Mouse (Mus musculus) right cerebral cortex, postnatal 14 days (tissue): ENCODE measurements around the gene Arhgdia.
"Not testable (repeated sequence)": the region's sequence is repeated elsewhere in the genome, so short reads cannot be mapped to it uniquely, and the experiment has no call there.

Experiments
- DNase-seq: peaks from one replicate; pipeline ENCODE4 v3.0.0; 2022

The Arhgdia gene

DNA sequence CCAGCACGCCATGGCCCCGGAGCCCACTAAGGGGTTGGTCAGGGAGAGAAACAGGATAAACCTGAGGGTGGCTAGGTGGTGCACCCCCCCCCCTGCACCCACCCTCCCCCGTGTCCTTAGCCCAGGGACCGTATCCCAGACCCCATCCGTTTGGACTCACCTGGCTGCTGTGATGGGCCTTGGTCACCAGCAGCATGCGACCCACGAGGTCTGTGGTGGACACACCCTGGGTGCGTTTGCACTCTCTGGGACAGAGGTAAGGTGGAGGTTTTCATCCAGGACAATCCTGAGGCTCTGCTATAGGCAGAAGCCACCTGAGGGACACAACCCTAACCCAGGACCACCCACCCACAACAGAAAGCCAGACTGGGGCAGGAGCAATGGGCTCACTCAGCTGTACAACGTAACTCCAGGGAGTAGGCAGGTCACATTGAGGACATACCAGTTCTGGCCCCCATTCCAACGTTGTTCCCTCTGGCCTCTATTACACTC, 32.1 kb upstream of the Arhgdia start:
- no peak for DNase-seq

DNA sequence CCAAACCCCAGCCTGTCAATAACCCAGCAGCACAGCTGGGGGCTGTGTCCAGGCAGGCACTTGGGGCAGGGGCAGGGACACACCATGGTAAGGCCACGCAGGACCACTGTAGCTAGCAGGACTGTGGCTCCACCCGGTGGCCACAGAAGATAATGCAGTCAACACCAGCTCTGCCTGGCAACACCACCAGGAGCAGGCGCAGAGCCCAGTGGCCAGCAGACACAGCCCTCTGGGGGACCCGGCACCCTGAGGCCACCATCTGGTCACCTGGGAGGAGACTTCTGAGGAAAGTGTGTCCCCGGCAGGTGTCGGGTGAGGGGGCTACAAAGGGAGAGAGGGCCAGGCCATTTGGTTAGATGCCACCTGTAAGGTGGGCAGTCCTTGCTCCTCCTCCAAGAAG, 31.3 kb upstream of the Arhgdia start:
- peak; percentile 71 for DNase-seq

DNA sequence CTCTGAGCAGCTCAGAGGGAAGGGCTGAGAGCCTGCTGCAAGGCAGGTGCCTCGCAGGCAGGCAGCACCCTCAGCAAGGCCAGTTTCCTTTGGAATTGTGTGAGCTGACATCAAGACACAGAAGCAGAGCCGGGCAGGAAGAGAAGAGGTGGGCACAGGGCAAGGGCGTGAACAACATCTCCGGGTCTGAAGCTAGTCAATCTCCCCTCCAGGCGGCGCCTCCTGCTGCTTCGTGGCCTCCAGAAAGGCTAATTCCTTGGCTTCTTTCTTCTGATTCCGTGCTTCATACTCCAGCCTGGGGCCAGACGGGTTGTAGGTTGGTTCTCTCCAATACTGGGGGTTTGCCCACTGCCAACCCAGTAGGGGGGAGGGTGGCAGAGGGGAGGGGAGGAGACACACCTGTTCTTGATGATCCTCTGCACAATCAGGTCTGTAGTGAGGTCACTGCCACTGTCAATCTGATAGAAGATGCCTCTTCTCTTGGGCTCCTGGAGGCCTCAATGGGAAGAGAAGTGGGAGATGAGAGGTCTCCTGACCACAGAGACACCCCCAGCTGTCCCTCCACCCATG, 29.1 kb upstream of the Arhgdia start:
- DNase-seq: no peak

DNA sequence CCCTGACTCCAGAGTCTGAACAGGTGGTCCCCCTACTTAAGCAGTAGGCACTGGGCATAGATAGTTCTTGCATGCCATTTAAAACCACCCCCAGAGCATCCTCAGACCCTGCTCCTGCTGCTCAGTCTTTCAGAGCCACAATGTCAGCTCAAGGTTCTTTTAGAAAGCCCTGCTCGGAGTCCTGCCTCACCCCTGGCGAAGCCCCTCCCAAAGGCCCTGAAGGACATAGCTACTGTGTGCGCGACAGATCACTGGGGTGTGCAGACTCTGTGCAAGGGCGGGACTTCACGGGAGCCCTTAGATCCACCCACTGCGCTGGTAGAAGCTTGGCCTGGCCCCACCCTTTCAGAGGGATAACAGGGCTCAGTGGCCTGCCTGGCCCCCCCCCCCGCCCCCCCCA, 27.8 kb upstream of the Arhgdia start:
- DNase-seq: no peak

DNA sequence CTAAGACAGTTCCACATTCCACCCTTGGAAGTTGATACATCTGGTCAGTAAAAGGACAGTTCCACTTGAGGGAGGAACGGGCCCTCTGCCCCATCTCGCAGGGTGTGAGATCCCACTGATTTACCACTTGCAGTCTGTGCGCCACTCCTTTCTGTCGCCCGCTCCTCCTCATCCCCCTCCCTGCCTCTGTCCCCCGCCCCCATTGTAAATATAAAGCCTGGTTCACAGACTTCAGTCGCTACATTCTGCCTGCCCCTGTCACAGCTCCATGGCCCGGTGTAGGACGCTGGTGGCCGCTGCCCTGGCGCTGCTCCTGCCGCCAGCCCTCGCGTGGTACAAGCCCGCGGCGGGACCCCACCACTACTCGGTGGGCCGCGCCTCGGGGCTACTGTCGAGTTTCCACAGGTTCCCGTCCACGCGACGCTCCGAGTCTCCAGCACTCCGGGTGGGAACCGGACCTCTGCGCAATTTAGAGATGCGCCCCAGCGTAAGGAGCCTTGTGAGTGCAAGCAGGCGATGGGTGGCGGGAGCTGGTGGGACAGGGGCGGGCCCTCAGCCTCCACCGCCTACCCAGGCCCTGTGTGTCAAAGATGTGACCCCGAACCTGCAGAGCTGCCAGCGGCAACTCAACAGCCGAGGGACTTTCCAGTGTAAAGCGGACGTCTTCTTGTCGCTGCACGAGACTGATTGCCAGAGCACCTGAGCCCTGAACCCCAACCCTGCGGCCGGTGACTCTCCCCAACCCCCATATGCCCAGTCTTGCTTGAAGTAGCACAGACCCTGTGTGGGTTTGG, 27.0 kb upstream of the Arhgdia start, which contains the start of gene Npb:
TSS of gene Npb (plus strand) at position 237 of the 794 bp plus-strand sequence.
- DNase-seq: no peak

DNA sequence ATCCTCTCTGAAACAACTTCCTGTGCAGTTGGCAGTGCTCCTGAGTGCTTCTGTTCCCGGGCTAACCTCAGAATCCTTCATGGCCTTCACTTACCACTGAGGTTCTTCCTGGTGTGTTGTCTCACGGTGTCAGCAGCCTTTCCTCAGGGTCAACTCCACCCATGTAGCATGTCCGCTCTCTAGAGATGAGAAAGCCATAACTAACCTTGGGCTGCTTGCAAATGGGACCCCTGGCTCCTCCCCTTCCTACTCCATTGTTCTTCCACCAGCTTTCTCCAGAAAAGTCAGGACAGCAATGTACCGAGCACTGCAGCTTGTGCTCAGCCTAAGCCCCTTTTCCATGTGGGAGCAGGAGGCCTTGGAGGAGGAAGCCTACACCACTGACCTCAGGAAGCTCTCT, 25.3 kb upstream of the Arhgdia start:
- DNase-seq: no peak

DNA sequence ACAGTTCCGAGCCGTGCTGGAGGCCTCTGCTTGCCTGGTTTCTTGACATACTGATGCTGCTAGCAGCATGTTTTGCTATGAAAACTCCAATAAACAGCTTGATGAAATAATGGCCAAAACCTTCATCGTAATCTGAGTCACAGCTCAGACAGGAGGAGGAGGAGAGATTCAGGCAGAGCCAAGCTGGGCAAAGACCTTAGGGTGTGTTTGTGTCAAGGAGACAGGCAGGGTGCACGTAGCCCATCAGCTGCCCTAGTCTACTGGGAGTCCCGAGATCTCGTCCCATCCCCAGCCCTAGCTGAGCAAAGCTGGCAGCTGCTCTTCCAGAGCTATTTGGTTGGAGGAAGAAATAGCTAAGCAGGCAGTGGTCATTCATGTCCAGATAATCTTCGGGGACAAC, 24.2 kb upstream of the Arhgdia start:
- no peak for DNase-seq

DNA sequence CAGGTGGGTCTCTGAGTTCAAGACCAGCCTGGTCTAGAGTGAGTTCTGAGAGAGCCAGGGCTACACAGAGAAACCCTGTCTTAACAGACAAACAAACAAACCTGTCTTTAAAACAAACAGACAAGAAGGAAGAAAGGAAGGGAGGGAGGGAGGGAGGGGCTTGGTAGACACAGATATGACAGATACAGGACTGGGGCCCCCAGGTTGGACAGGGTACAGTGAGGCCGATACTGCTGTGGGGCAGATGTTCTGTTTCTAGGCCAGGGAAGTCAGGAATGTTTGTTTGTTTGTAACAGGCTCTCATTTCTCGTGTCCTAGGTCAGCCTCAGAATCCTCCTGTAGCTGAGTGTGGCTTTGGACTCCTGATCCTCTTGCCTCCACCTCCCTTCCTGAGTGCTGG, 22.1 kb upstream of the Arhgdia start:
- no peak for DNase-seq

DNA sequence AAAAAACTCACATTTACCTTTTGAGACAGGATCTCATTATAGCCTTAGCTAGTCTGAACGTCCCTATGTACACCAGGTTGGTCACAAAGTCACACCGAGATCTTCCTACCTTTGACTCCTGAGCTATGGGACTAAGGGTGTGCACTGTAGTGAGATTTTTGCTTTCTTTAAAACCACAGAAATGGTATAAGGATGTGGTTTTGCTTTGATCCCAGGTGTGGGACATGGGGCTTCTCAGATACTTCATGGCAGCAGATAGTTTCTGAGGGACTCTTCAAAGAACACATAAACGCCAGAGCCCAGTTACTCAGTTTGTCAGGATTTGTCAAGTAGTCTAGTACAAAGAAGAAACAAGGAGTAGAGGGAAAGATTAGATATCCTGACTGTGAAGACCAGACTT, 19.3 kb upstream of the Arhgdia start:
- no peak for DNase-seq

DNA sequence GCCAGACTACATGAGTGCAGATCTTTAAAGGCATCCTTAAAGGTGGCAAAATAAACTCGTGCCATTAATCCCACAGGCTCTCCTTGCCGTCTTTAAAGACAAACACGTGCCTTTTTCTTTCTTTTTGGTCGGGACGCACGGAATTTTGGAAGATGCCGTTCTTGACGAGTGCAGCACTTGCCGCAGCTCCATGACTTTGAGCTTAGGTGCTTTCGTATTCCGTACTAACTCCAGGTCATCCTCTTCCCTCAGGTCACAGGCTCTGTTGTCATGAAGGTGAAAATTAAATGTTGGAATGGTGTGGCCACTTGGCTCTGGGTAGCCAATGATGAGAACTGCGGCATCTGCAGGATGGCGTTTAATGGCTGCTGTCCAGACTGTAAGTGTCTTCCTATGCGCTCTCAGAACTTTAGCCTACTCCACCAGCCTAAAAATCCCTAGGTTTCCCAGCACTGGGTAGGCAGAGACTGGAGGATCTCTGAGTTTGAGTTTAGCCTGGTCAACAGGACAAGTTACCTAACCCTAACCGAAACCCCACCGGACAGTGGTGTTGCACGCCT, 17.6 kb upstream of the Arhgdia start:
- DNase-seq: no peak

DNA sequence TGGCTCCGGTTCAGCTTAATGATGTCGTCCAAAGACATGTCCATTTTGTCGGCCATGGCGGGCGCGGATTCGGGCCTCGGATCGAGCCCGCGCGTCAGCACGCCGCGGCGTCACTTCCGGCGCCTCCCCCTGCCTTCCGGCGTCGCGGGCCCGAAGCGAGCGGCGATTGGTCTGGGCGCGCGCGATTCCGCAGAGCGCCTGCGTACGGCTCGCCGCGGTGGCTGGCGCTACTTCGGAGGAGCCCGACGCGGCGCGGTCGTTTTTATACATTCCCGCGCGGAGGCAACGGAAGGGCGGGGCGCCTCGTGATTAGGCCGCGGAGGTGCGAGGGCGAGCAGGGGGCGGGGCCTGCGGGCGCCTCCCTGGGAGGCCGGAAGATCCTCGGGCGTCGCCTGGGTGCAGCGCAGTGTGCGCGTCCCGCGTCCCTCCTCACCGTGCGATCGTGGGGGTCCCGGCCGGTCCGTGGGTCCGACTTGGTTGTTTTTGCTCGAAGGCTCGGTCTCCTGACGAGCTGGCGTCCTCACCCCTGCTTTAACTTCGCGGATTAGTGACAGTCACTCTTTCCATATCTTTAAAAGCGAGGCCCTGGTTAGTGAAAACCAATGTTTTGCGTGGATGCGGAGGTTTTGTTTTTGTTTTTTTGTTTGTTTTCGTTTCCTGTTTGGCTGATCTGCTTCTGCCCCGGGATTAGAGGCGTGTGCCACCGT, 17.0 kb upstream of the Arhgdia start, which contains the start of the genes Alyref and Anapc11:
TSS of gene Alyref (minus strand) at position 83 of the 707 bp plus-strand sequence.
TSS of gene Anapc11 (plus strand) at position 139 of the 707 bp plus-strand sequence.
- peak; percentile 92 for DNase-seq

DNA sequence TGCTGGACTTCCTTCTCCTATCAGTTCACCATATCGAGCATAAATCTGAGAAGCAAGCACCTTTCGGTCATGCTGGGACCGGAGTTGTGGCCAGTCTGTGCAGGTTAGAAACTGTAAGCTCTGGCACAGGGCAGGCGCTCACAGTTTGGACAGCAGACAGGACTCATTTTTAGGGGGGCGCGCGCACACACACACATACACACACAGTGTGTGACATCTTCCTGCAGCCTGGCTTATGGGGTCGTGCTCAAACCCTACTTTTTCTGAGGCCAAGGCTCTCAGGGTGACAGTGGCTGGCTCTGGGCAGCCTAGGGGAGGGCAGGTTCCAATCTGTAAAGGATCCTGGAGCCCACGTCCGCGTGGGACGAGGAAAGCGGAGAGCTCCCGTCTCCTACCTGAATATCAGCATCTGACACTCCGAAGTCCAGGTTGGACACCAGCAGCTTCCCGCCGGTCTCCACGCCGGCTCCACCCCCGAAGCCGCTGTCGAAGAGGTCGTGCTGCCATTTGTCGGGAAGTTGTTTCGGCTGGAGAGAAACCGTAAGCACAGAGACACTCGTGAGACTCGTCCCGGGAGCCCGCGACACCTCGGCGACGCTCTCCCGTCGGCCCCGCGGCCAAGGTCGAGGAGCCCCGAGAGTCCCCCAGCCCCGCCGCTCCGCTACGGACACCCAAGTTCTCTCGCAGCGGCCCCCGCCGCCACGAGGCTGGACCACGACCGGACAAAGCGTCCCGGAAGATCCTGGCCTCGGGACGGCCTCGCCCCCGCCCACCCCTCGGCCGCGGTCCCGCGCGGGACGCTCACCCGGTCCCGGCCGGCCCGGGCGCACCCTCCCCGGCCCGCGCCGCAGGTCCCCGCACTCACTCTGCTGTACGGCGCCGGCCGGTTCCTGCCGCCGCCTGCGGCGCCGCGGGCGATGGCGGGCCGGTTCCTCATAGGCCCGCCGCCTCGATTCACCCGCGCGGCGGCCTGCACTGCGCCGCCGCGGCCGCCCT, 16.1 kb upstream of the Arhgdia start:
- no peak for DNase-seq

DNA sequence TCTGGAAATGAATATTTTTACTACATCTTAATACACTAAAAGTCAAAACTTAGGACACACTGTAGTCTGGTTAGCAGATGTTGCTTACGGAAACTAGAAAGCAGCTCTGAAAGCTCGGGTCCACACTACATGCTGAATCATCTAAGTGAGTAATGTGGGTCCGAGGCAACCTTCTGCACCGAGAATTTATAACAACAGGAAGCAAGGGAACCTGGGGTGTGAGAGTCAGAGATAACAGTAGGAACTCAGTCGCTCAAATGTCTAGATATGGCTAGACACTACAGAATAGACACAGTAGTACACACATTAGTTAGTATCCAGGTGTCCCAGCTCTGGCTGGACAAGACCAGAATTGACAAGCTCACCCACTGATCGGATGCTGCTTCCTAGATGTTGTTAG, 7.1 kb upstream of the Arhgdia start:
- no peak for DNase-seq

DNA sequence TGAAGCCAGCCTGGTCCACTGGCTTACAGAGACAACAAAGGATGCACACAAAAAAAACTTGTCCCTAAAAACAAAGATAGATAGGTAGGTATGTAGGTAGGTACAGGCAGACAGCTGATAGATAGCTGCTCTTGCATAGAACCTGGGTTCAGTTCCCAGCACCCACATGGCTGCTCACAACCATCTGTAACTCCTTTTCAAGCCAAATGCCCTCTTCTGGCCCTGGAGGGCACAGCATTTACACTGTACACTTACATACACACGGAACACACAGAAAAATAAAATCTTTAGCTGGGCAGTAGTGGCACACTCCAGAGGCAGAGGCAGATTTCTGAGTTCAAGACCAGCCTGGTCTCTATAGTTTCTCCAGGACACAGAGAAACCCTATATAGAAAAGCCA, 2.5 kb upstream of the Arhgdia start:
- DNase-seq: no peak

DNA sequence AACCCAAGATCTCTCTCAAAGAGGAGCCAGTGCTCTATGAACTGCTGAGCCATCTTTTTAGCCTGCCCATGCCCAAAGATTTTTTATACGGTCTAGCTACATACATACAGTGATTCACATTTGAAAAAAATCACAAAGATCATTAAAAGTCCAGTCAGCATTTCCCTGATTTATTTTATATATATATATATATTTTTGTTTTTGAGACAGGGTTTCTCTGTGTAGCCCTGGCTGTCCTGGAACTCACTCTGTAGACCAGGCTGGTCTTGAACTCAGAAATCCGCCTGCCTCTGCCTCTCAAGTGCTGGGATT, 1.5 kb upstream of the Arhgdia start:
- not testable (repeated sequence) for DNase-seq

DNA sequence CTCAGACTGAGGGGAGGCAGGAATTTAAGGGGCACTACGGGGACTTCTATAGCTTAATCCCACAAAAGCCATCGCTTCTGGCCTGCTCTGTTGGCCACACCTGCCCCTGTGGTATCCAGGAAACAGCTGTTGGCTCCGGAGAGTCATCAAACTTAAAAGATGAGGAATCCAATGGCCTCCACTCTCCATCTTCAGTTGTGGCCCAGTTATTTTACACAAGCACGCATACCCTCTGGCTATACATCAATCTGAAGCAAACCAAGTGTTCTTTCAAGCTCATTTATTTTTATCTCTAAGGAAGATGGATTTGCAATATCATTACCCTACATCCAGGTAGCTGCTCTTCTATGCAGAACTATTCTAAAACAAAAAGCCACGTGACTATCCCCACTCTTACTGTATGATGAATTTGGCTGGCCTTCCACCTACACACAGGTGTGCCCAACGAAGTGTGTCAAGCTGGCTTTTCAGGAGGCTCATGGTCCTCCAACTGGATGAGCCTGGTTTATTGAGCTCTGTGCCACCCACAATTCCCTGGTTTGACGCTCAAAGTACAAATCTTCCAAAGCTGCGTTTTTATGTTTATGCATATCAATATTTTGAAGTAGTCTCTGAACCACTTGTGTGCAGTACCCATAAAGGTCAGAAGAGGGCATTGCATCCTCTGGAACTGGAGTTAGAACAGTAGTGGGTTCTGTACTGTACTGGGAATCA, 1.0 kb upstream of the Arhgdia start:
- no peak for DNase-seq

DNA sequence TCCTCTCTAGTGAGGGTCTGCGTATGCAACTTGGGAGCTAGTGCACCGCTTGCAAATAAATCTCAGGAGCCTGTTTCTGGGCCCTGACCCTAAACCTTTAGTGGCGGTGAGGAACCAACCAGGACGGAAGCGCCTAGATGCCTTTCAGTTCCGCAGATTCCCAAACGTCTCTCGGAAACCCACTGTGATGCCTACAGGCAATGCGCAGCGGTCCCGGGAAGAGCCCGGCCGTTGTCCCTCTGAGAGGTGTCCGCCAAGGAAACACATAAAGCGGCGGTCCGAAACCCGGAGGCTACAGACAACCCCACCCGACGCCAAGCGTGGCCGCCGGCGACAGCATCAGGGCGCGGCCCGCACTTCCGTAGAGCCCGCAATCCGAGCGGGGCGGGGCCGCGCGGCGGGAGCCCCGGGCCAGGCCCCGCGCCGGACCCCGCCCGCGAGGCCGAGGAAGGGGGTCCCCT, 523 bp downstream of the Arhgdia start:
- DNase-seq: peak; percentile 37

DNA sequence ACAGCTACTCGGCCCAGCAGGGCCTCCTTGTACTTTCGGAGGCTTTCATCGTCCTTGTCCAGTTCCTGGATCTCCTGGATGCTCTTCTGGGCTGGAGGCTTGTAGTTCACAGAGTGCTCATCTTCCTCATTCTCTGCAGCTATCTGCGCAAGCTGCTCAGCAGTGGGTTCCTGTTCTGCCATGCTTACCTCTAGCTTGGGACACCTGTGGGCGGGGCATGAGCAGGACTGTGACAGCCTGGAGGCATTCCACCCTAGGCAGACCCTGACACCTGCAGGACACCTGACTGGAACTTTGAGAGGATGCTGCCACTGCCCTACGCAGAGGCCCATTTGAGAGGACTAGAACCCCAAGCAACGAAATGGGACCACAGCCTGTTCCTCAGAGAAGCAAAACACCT, 1.2 kb downstream of the Arhgdia start:
- DNase-seq: no peak

DNA sequence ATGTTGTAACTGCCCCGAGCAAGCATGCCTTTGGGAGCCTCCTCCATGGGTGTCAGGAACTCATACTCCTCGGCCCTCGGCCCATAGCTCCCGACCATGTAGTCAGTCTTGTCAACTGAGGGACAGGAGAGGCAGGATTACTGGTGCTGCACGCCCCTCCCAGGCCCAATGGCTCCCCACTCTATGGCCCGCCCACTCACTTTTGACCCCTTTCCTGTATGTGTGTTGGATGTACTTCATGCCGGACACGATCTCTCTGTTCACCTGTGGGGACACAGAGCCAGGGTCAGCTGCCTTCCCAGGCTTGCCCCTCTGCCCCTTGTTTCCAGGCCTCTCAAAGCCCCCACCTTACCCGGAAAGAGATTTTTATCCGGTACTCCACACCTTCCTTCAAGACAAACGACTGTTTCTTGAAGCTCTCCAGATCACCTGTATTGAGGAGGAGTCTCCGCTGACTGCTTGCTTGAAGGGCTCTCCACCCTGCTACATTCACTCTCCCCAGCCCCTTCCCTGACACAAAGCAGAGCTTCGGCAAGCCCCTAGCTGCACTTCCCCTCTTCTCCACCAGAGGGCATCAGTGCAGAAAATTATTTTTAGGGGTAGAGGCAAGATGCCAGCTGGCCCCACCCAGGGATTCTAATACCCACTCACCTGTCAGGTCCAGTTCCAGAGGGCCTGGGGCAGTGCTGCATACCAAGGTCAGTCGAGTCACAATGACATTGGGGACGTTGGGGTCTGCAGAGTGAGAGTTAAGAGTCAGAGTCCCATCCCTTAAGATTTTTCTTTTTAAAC, 1.9 kb downstream of the Arhgdia start:
- DNase-seq: peak; percentile 79

DNA sequence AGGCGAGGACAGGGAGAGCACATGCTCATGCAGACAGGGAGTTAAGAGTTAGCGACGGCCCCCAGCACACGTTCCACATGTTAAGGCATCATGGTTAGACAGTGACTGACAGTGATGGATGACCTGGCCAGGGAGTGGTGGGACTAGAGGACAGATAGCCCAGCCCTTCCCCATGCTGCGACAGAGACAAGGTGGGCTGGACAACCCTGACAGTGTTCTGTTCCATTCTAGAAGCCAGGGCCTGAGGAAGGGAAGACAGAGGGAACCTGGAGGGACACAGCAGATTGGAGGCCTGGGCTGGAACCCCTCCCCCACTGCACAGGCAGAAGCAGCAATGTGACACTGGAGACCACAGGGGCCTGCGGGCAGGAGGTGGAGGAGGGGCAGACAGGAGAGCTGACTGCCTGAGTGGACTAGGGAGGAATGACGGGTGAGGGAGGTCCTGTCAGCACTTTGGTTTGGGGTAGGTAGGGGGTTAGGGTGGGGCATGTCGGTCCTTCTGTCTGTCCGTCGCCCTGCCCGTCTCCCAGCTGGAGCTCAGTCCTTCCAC, 2.7 kb downstream of the Arhgdia start:
- DNase-seq: no peak
